Mouse (Mus musculus): ENCODE measurements around the gene Arl1.

- TF ChIP-seq MAX (IDR thresholded peaks at IDR 0.05): no peak
- no peak for TF ChIP-seq CTCF (IDR thresholded peaks at IDR 0.05; ENCODE audit: control insufficient read depth, insufficient read depth, insufficient read length)
Observed at GRCm38 (mm10) chr10:88776206-88776605, 45.5 kb downstream of the Arl1 start.

All from C2C12 (cell line).